Mouse (Mus musculus) limb, embryonic 11.5 days (tissue): ENCODE measurements around the gene Fzd4. TPM values are rescaled to one million over a fixed set of nuclear protein-coding genes. Genes with fewer than 3 reads are reported as not detected.

Source experiments
- ATAC-seq: fragments of 200-750 bp; cut with Nextera tagmentation; 2 replicates; pipeline ENCODE4 v1.8.0; 2017; ENCODE audit warnings: low read depth; ENCODE audit not compliant: insufficient number of reproducible peaks, low FRiP score, low TSS enrichment
- DNase-seq: peaks from one replicate; pipeline ENCODE4 v3.0.0-alpha.2; 2015; ENCODE audit warnings: low spot score
- H3K27ac ChIP-seq: fragments of 300-500 bp; sonication (generic); replicated peaks from 2 replicates; pipeline ENCODE4 v1.5.1; 2014; ENCODE audit warnings: low read depth, mild to moderate bottlenecking, low read length
- H3K27me3 ChIP-seq: fragments of 300-500 bp; sonication (generic); 2 replicates; pipeline ENCODE4 v1.6.1; 2014; ENCODE audit warnings: mild to moderate bottlenecking, low read length, mixed read lengths; ENCODE audit not compliant: control insufficient read depth, insufficient read depth
- H3K36me3 ChIP-seq: fragments of 300-500 bp; sonication (generic); 2 replicates; pipeline ENCODE4 v1.6.1; 2014; ENCODE audit warnings: mild to moderate bottlenecking, low read length, moderate library complexity, mixed read lengths; ENCODE audit not compliant: control insufficient read depth, insufficient read depth
- H3K4me1 ChIP-seq: fragments of 300-500 bp; sonication (generic); 2 replicates; pipeline ENCODE4 v1.6.1; 2014; ENCODE audit warnings: low read length, mixed read lengths; ENCODE audit not compliant: control insufficient read depth, insufficient read depth
- H3K4me2 ChIP-seq: fragments of 300-500 bp; sonication (generic); 2 replicates; pipeline ENCODE4 v1.6.1; 2014; ENCODE audit warnings: low read depth, mild to moderate bottlenecking, moderate library complexity; ENCODE audit not compliant: severe bottlenecking
- H3K4me3 ChIP-seq: fragments of 300-500 bp; sonication (generic); 2 replicates; pipeline ENCODE4 v1.5.1; 2014; ENCODE audit warnings: low read depth, low read length
- H3K9ac ChIP-seq: fragments of 300-500 bp; sonication (generic); 2 replicates; pipeline ENCODE4 v1.6.1; 2014; ENCODE audit warnings: mild to moderate bottlenecking, low read length
- H3K9me3 ChIP-seq: fragments of 300-500 bp; sonication (generic); 2 replicates; pipeline ENCODE4 v1.6.1; 2016; ENCODE audit warnings: low read length; ENCODE audit not compliant: control insufficient read depth
- WGBS: fragments of 180-500 bp; shearing (Covaris S2); extraction: QIAGEN DNeasy Blood & Tissue Kit; methylation state at CpG from one replicate; pipeline ENCODE4 v1.1.7; 2014; 5-methylcytosine and 5-hydroxymethylcytosine counted together
- polyA plus RNA-seq: library from polyadenylated mRNA; unstranded; fragments of >200 nt; fragmentation: Nextera tagmentation; extraction: Ambion mirVana; gene quantifications from 2 replicates; pipeline ENCODE4 v1.2.1, GENCODE M21; 2014

The Fzd4 gene
- 9.4 and 11.0 TPM in 2 replicates for polyA plus RNA-seq

GRCm38 (mm10) chr7:89404081-89404733, at the start of gene Fzd4, which contains the start of gene Tmem135:
Gene Fzd4, plus strand, starts transcription at chr7:89404355.
Gene Tmem135, minus strand, starts transcription at chr7:89404222.
- under 1% methylated on average over 57 of the region's 62 CpGs for WGBS
- ATAC-seq (peak; percentile 97), DNase-seq (peak; percentile 99)
- peak within 1 kb of the TSS; percentile 90 for H3K4me3 ChIP-seq
- H3K4me1 ChIP-seq, result peaks cover 3% of the 10 kb centered on the region; the same call in 1 of the 2 replicates
- no peaks in the 10 kb centered on the region for H3K27me3 ChIP-seq
- peak within 1 kb of the TSS; percentile 84 for H3K9ac ChIP-seq
- peaks cover 2% of the 10 kb centered on the region; the same call in 1 of the 2 replicates for H3K36me3 ChIP-seq
- no peaks in the 10 kb centered on the region for H3K9me3 ChIP-seq
- H3K27ac ChIP-seq, result peak within 1 kb of the TSS; percentile 70
- H3K4me2 ChIP-seq, result peak within 1 kb of the TSS; percentile 94

- Histone ChIP-seq H3K4me1 (peaks cover 4% of the 10 kb centered on the region; the same call in 1 of the 2 replicates), H3K27me3 (no peaks in the 10 kb centered on the region), H3K4me2 (no peak overlapping the region), H3K9me3 (no peaks in the 10 kb centered on the region), H3K4me3 (no peak overlapping the region), H3K9ac (no peak overlapping the region), H3K36me3 (no peaks in the 10 kb centered on the region), H3K27ac (no peak overlapping the region)
- WGBS, result 81% methylated on average over 8 of the region's 8 CpGs
- ATAC-seq (no peak), DNase-seq (no peak)
Observed at GRCm38 (mm10) chr7:89355519-89356255, 48.5 kb upstream of the Fzd4 start.

GRCm38 (mm10) chr7:89356307-89356706, 47.8 kb upstream of the Fzd4 start:
- Histone ChIP-seq H3K27me3 (no peaks in the 10 kb centered on the region), H3K4me3 (no peak overlapping the region), H3K36me3 (no peaks in the 10 kb centered on the region), H3K9me3 (no peaks in the 10 kb centered on the region), H3K4me2 (no peak overlapping the region), H3K27ac (no peak overlapping the region), H3K4me1 (peaks cover 4% of the 10 kb centered on the region; the same call in 1 of the 2 replicates), H3K9ac (no peak overlapping the region)
- ATAC-seq (peak; percentile 75; the same call in 1 of the 2 replicates), DNase-seq (no peak)
- 43% methylated on average over 4 of the region's 4 CpGs for WGBS

- H3K4me1 ChIP-seq, result no peaks in the 10 kb centered on the region
- H3K4me2 ChIP-seq, result no peak overlapping the region
- H3K9ac ChIP-seq, result no peak overlapping the region
- no peaks in the 10 kb centered on the region for H3K36me3 ChIP-seq
- H3K9me3 ChIP-seq, result no peaks in the 10 kb centered on the region
- H3K27me3 ChIP-seq, result no peaks in the 10 kb centered on the region
- ATAC-seq (no peak), DNase-seq (no peak)
- WGBS, result 91% methylated on average over 5 of the region's 5 CpGs
- H3K27ac ChIP-seq, result no peak overlapping the region
- H3K4me3 ChIP-seq, result no peak overlapping the region
Observed at GRCm38 (mm10) chr7:89363975-89364374, 40.2 kb upstream of the Fzd4 start.

GRCm38 (mm10) chr7:89365135-89365880, 38.8 kb upstream of the Fzd4 start:
- DNase-seq (no peak), ATAC-seq (no peak)
- no peak overlapping the region for H3K4me2 ChIP-seq
- H3K27me3 ChIP-seq, result no peaks in the 10 kb centered on the region
- H3K9me3 ChIP-seq, result no peaks in the 10 kb centered on the region
- 93% methylated on average over 10 of the region's 10 CpGs for WGBS
- no peaks in the 10 kb centered on the region for H3K4me1 ChIP-seq
- no peak overlapping the region for H3K4me3 ChIP-seq
- H3K27ac ChIP-seq, result no peak overlapping the region
- H3K36me3 ChIP-seq, result no peaks in the 10 kb centered on the region
- no peak overlapping the region for H3K9ac ChIP-seq

- Histone ChIP-seq H3K9ac (no peak overlapping the region), H3K27ac (no peak overlapping the region), H3K4me3 (no peak overlapping the region), H3K9me3 (no peaks in the 10 kb centered on the region), H3K4me2 (no peak overlapping the region), H3K4me1 (no peaks in the 10 kb centered on the region), H3K27me3 (no peaks in the 10 kb centered on the region), H3K36me3 (no peaks in the 10 kb centered on the region)
- WGBS, result 9% methylated on average over 3 of the region's 3 CpGs
- DNase-seq (no peak), ATAC-seq (no peak)
Observed at GRCm38 (mm10) chr7:89367643-89368042, 36.5 kb upstream of the Fzd4 start.

GRCm38 (mm10) chr7:89370086-89370485, 34.1 kb upstream of the Fzd4 start:
- Histone ChIP-seq H3K9me3 (no peaks in the 10 kb centered on the region), H3K4me3 (no peak overlapping the region), H3K4me2 (no peak overlapping the region), H3K36me3 (no peaks in the 10 kb centered on the region), H3K4me1 (no peaks in the 10 kb centered on the region), H3K27ac (no peak overlapping the region), H3K27me3 (no peaks in the 10 kb centered on the region), H3K9ac (no peak overlapping the region)
- WGBS, result 85% methylated on average over 1 of the region's 1 CpGs
- ATAC-seq (no peak), DNase-seq (no peak)

GRCm38 (mm10) chr7:89370917-89371316, 33.2 kb upstream of the Fzd4 start:
- Histone ChIP-seq H3K4me2 (no peak overlapping the region), H3K27me3 (no peaks in the 10 kb centered on the region), H3K27ac (no peak overlapping the region), H3K36me3 (no peaks in the 10 kb centered on the region), H3K9ac (no peak overlapping the region), H3K9me3 (no peaks in the 10 kb centered on the region), H3K4me3 (no peak overlapping the region), H3K4me1 (no peaks in the 10 kb centered on the region)
- DNase-seq, result no peak
- ATAC-seq, result no peak
- WGBS, result 49% methylated on average over 1 of the region's 1 CpGs
